Mouse (Mus musculus): ENCODE data around the gene Wscd2.

DNA sequence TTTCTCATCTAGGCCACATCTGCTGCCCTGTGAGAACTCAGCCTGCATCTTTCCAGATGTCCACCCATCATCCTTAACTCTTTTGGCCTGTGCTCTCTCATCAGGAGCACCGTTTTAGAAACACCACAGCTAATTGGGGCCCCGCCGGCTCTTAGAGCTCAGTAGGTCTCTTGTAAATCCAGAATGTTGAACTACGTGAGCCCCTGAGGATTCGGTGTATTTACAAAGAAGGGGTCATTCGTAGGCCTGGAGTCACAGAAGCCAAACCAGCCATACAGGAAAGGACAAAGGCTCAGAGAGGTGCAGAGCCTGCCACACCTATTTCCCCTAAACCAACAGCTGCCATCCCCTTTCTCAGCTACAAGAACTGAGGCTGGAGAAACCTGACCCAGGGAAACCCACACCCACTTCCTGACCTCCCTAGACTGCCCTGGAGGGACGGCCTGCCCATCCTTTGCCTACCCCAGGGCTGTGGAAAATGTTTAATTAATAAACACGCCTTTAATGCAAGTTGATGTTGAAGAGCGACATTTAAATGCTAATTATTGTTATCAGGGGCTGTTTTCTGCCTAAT is 106.7 kb downstream of the Wscd2 start:
- TF ChIP-seq CTCF (IDR thresholded peaks at IDR 0.05; ENCODE audit: low read depth, low read length) (no peak), TAL1 (conservative IDR thresholded peaks at IDR 0.05; ENCODE audit: low read depth, low read length) (no peak), GATA1 (IDR thresholded peaks at IDR 0.05; ENCODE audit: borderline replicate concordance, low read length) (no peak)
